Mouse (Mus musculus) heart, embryonic 11.5 days (tissue): ENCODE measurements around the gene Lrrc55. TPM values are rescaled to one million over a fixed set of nuclear protein-coding genes. Genes with fewer than 3 reads are reported as not detected.

Experiments
- ATAC-seq: fragments of 200-750 bp; cut with Nextera tagmentation; replicated peaks from 2 replicates; pipeline ENCODE4 v1.8.0; 2017; ENCODE audit warnings: moderate library complexity; ENCODE audit not compliant: insufficient number of reproducible peaks, low FRiP score, low TSS enrichment
- H3K27ac ChIP-seq: fragments of 300-500 bp; sonication (generic); 2 replicates; pipeline ENCODE4 v1.5.1; 2014; ENCODE audit warnings: mild to moderate bottlenecking, low read depth, low read length
- H3K27me3 ChIP-seq: fragments of 300-500 bp; sonication (generic); 2 replicates; pipeline ENCODE4 v1.6.1; 2014; ENCODE audit warnings: mild to moderate bottlenecking, low read length, mixed read lengths; ENCODE audit not compliant: control insufficient read depth, insufficient read depth
- H3K36me3 ChIP-seq: fragments of 300-500 bp; sonication (generic); 2 replicates; pipeline ENCODE4 v1.6.1; 2014; ENCODE audit warnings: mild to moderate bottlenecking, low read length, moderate library complexity, mixed read lengths; ENCODE audit not compliant: control insufficient read depth, insufficient read depth
- H3K4me1 ChIP-seq: fragments of 300-500 bp; sonication (generic); 2 replicates; pipeline ENCODE4 v1.6.1; 2014; ENCODE audit warnings: low read length; ENCODE audit not compliant: control insufficient read depth, insufficient read depth
- H3K4me2 ChIP-seq: fragments of 300-500 bp; sonication (generic); 2 replicates; pipeline ENCODE4 v1.6.1; 2014; ENCODE audit warnings: mild to moderate bottlenecking, moderate library complexity
- H3K4me3 ChIP-seq: fragments of 300-500 bp; sonication (generic); 2 replicates; pipeline ENCODE4 v1.5.1; 2014; ENCODE audit warnings: low read depth, low read length
- H3K9ac ChIP-seq: fragments of 300-500 bp; sonication (generic); 2 replicates; pipeline ENCODE4 v1.6.1; 2014; ENCODE audit warnings: mild to moderate bottlenecking, low read depth, low read length, moderate library complexity
- H3K9me3 ChIP-seq: fragments of 300-500 bp; sonication (generic); replicated peaks from 2 replicates; pipeline ENCODE4 v1.6.1; 2016; ENCODE audit warnings: low read length; ENCODE audit not compliant: control insufficient read depth
- WGBS: fragments of 180-500 bp; shearing (Covaris S2); extraction: QIAGEN DNeasy Blood & Tissue Kit; methylation state at CpG from one replicate; pipeline ENCODE4 v1.1.7; 2014; ENCODE audit not compliant: insufficient replicate concordance; 5-methylcytosine and 5-hydroxymethylcytosine counted together
- polyA plus RNA-seq: library from polyadenylated mRNA; unstranded; fragments of >200 nt; fragmentation: Nextera tagmentation; extraction: Ambion mirVana; gene quantifications from 2 replicates; pipeline ENCODE4 v1.2.1, GENCODE M21; 2014

Gene Lrrc55
- polyA plus RNA-seq, 1 experiment from 2014 or later = 0.24 TPM

DNA sequence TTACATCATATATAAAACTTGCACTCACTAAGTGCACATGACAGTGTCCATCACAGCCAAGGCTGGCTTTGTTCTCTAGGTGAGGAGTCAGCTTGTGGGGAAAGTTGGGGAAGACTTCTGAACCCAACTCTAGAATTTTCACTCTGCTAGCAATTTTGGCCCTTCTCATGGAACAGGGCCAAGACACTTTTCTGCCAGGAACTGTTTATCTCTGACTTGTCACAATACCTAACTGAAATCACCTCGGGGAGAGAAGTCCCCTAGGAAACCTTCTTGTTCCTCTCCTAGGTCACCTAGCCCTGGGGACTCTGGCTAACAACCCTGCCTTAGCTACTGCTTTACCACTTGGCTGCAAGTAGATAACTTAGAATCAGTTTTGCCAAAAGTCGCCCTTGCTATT is 64.8 kb downstream of the Lrrc55 start:
- ATAC-seq = no peak
- WGBS = 25% methylated on average over 2 of the region's 2 CpGs
- Histone ChIP-seq H3K9ac (no peak overlapping the region), H3K27me3 (peaks cover 3% of the 10 kb centered on the region; the same call in 1 of the 2 replicates), H3K4me2 (no peak overlapping the region), H3K4me3 (no peak overlapping the region), H3K9me3 (no peaks in the 10 kb centered on the region), H3K36me3 (no peaks in the 10 kb centered on the region), H3K4me1 (peaks cover 19% of the 10 kb centered on the region), H3K27ac (no peak overlapping the region)

DNA sequence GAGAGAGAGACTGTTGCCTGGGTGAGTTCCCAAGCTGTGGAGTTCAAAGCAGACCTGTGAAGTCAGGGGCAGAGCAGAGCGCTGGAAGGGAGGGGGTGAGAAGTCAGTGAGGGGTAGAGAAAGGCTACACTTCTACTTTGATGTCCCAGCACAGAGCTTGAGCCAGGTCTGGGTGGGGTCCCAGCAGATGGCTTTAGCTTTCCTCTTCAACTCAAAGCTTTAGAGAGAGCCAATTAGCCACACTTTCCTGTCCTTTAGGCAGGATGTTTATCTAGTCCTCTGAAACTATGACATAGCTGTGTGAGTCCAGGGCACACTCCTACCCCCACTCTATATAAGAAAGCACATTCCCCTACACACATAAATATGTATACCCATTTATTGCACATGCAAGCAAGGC is 65.3 kb downstream of the Lrrc55 start:
- no peak; the same call in 1 of the 2 replicates for ATAC-seq
- H3K4me1 ChIP-seq = peaks cover 19% of the 10 kb centered on the region
- WGBS = 7% methylated on average over 1 of the region's 1 CpGs
- H3K9me3 ChIP-seq = no peaks in the 10 kb centered on the region
- no peak overlapping the region for H3K4me3 ChIP-seq
- H3K9ac ChIP-seq = no peak overlapping the region
- H3K4me2 ChIP-seq = no peak overlapping the region
- H3K27me3 ChIP-seq = no peaks in the 10 kb centered on the region
- no peaks in the 10 kb centered on the region for H3K36me3 ChIP-seq
- no peak overlapping the region for H3K27ac ChIP-seq

DNA sequence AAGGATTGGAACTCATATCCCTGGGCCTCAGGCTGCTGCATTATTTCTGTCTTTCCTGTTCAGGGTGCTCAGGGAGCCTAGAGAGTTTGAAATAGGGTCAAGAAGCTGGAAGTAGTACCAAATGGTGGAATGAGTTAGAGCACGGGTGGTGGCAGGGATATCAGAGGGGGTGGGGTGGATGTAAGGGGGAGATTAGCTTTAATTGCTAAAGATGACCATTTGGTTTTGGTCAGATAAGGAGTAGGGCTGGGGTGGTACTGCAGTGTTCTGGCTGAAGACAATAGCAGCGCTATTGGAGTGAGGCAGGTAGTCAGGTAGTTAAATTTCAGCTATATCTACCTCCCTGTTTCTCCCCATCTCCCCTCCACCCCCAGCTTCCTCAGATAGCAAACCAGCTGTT is 65.8 kb downstream of the Lrrc55 start:
- no peak overlapping the region for H3K9ac ChIP-seq
- no peak overlapping the region for H3K4me2 ChIP-seq
- WGBS = 5% methylated on average over 2 of the region's 2 CpGs
- H3K4me1 ChIP-seq = peaks cover 19% of the 10 kb centered on the region
- 0 out of 2 replicates have a peak overlapping the region, but pooled peaks have one; percentile 41 for H3K27ac ChIP-seq
- no peaks in the 10 kb centered on the region for H3K9me3 ChIP-seq
- no peaks in the 10 kb centered on the region for H3K27me3 ChIP-seq
- ATAC-seq = no peak
- no peaks in the 10 kb centered on the region for H3K36me3 ChIP-seq
- H3K4me3 ChIP-seq = no peak overlapping the region

DNA sequence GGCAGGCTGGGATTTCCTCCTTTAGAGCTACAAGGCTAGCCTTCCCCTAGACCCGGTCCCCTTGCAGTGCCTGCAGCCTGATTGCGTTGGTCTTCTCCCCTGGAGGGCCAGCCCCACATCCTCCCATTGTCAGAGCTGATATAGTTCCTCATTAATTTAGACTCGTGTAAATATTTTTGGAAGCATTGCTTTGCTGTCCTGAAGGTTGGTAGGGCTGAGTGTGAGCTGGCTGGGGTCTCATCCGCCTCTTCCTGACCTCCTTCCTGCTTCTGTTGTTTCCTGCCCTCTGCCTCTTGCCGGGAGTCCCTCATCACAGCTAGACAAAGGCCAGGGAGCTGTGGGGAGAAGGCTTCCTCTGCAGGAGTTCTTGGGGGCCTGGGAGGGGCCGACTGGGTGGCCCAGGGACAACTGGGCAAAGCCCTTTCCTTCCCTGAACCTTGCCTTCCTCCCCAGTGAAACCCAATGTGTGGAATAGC is 67.5 kb downstream of the Lrrc55 start:
- Histone ChIP-seq H3K9ac (no peak overlapping the region), H3K4me3 (no peak overlapping the region), H3K27me3 (no peaks in the 10 kb centered on the region), H3K4me2 (no peak overlapping the region), H3K4me1 (peaks cover 19% of the 10 kb centered on the region), H3K36me3 (no peaks in the 10 kb centered on the region), H3K9me3 (no peaks in the 10 kb centered on the region), H3K27ac (peak overlapping the region; percentile 76)
- 27% methylated on average over 6 of the region's 6 CpGs for WGBS
- ATAC-seq = peak; percentile 65

DNA sequence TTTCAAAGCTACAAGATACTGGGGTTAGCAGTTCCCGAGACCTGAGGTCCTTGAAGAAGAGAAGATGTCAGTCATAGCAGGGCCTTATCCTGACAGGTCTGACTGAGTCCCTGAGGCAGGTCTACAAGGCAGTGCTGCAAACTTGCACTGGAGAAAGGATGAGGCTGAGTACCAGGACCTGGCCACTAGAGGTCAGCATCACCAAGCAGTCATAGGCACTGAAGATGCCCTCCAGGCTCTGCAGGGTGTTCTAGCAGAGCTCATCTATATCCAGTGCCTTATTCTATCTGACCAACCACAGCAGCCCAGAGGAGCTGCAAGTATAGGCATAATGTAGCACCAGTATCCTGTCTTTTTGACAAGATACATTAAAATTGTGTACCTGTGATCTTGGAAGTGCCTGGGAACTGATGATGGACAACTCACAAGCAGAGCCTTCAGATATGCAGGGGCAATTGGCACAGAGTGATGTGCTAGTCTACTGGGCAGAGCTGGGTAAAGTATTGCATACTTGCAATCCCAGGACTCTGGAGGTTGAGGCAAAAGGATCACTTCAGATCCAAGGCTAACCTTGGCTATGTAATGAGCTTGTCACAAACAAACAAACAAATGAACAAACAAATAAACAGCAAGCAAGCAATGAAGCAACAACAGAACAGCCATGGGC is 73.0 kb downstream of the Lrrc55 start:
- Histone ChIP-seq H3K36me3 (no peaks in the 10 kb centered on the region), H3K4me1 (no peaks in the 10 kb centered on the region), H3K27ac (no peak overlapping the region), H3K4me2 (no peak overlapping the region), H3K9me3 (no peaks in the 10 kb centered on the region), H3K27me3 (no peaks in the 10 kb centered on the region), H3K4me3 (no peak overlapping the region), H3K9ac (no peak overlapping the region)
- peak; percentile 64; the same call in 1 of the 2 replicates for ATAC-seq
- 19% methylated on average over 1 of the region's 1 CpGs for WGBS

DNA sequence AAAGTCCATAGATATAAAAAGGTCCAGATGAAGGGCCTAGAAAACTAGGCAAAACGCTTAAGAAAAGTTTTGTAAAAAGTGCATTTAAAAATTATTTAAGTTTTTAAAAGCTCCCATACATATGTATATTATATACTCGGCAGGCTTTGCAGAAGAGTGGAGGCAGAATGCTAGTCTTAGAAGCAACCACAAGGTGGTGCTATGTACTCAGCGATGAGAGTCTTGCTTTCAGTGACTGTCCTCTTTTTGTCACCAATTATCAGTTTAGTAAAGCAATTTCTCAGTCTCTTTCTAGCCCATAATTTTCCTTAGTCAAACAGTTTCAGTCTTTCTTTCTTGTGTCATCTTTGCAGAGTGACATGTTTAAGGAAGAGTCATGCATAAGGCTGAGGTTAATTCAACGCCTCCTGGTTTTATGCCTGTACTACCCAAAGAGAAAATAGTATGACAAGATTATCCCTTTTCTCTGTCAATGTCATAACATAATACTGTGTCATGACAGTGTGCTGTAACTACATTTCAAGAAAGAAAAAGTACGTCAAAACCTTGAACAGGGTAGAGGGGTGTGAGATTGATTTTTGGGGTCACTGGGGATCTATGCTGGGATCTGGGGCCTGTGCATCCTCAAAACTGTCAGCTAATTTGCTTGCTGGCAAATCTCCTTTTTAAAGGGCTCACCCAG is 73.7 kb downstream of the Lrrc55 start:
- no peak overlapping the region for H3K4me2 ChIP-seq
- H3K27ac ChIP-seq = no peak overlapping the region
- no peak for ATAC-seq
- H3K4me3 ChIP-seq = no peak overlapping the region
- no peak overlapping the region for H3K9ac ChIP-seq
- H3K27me3 ChIP-seq = no peaks in the 10 kb centered on the region
- no peaks in the 10 kb centered on the region for H3K4me1 ChIP-seq
- no peaks in the 10 kb centered on the region for H3K9me3 ChIP-seq
- WGBS = 27% methylated on average over 5 of the region's 5 CpGs
- no peaks in the 10 kb centered on the region for H3K36me3 ChIP-seq

Other genes starting within 250 kb of the Lrrc55 start
- 0.73 and 1.1 TPM in 2 replicates for gene Prg2, start 216.7 kb downstream of the Lrrc55 start, polyA plus RNA-seq
- 0.24 and 0.37 TPM in 2 replicates for gene Prg3, start 209.0 kb downstream of the Lrrc55 start, polyA plus RNA-seq
- 180 and 194 TPM in 2 replicates for gene Ssrp1, start 160.0 kb downstream of the Lrrc55 start, polyA plus RNA-seq
- gene P2rx3, start 159.7 kb downstream of the Lrrc55 start, polyA plus RNA-seq = 0.44 and 0.77 TPM in 2 replicates
- 7.0 TPM in 2 replicates for gene Tnks1bp1, start 149.2 kb downstream of the Lrrc55 start, polyA plus RNA-seq
- gene Aplnr, start 61.0 kb downstream of the Lrrc55 start, polyA plus RNA-seq = 8.9 and 9.7 TPM in 2 replicates
- gene Olfr987, start 142.1 kb upstream of the Lrrc55 start, polyA plus RNA-seq = not detected in 2 replicates
- gene Olfr988, start 166.0 kb upstream of the Lrrc55 start, polyA plus RNA-seq = not detected in 2 replicates
- not detected in 2 replicates for gene Olfr992, start 212.3 kb upstream of the Lrrc55 start, polyA plus RNA-seq
- not detected in 2 replicates for gene Olfr993, start 217.7 kb upstream of the Lrrc55 start, polyA plus RNA-seq
- gene Olfr994, start 239.3 kb upstream of the Lrrc55 start, polyA plus RNA-seq = not detected in 2 replicates
- not detected in 2 replicates for gene Olfr995, start 246.4 kb upstream of the Lrrc55 start, polyA plus RNA-seq